Mouse (Mus musculus) liver, adult 2 months (tissue): ENCODE results near the gene Acsl1.

Experiments
- CTCF ChIP-seq: fragments of 200-500 bp; IDR thresholded peaks from 2 replicates; pipeline ENCODE4 v1.5.1; 2011; ENCODE audit warnings: low read depth, low read length, control low read depth
- POLR2A ChIP-seq: fragments of 200-500 bp; IDR thresholded peaks from 2 replicates; pipeline ENCODE4 v1.6.1; 2011; ENCODE audit warnings: low read length, control low read depth; ENCODE audit not compliant: insufficient read depth; ENCODE audit errors: extremely low read depth

GRCm38 (mm10) chr8:46543662-46544061, 72.8 kb downstream of the Acsl1 start:
- no peak for TF ChIP-seq POLR2A
- TF ChIP-seq CTCF = no peak
